Mouse (Mus musculus): Measurements from ENCODE around the gene Taf9. TPM values are rescaled to one million over a fixed set of nuclear protein-coding genes. Genes with fewer than 3 reads are reported as not detected.

The Taf9 gene
- total RNA-seq (2021), result 10 to 100 TPM; 23.9 to 34.0 TPM
- long read RNA-seq, experiment 1, transcript Taf9-204 (3 exons, 794 nt), result major isoform, 13 of 14 reads
- long read RNA-seq, experiment 1, partial matches to known transcripts, result 0 of 14 reads
- long read RNA-seq, experiment 1, other reads (novel, unspliced or antisense), result 0 of 14 reads
- long read RNA-seq, experiment 2, partial matches to known transcripts, result 1 of 5 reads
- long read RNA-seq, experiment 2, other reads (novel, unspliced or antisense), result 0 of 5 reads

GRCm38 (mm10) chr13:100651439-100652186, at the start of gene Taf9:
TSS of gene Taf9 (plus strand) at chr13:100651579.
- H3K27ac ChIP-seq, result peak within 1 kb of the TSS; percentile 100
- H3K4me3 ChIP-seq, result peak within 1 kb of the TSS; percentile 93
- intact Hi-C loops (cut with DNase I), result loop anchor here (2.0 to 5.0 kb wide), 2 partner anchors 81 to 549 kb away; partner anchors contain the start of gene Cdk7
- TF ChIP-seq CTCF (IDR thresholded peaks at IDR 0.05), result no peak
- DNase-seq (ENCODE audit: extremely low spot score in 1 of 2, low spot score in 2 of 2), result no peak

GRCm38 (mm10) chr13:100602239-100602902, 49.0 kb upstream of the Taf9 start:
- intact Hi-C loops (cut with DNase I), result no loop called here
- DNase-seq (ENCODE audit: extremely low spot score in 1 of 2, low spot score in 2 of 2), result no peak
- H3K4me3 ChIP-seq, result no peak overlapping the region
- H3K27ac ChIP-seq, result no peak overlapping the region
- TF ChIP-seq CTCF (IDR thresholded peaks at IDR 0.05), result no peak

- no peak for TF ChIP-seq CTCF (IDR thresholded peaks at IDR 0.05)
- intact Hi-C loops (cut with DNase I), result no loop called here
- no peak overlapping the region for H3K4me3 ChIP-seq
- DNase-seq (ENCODE audit: extremely low spot score in 1 of 2, low spot score in 2 of 2), result no peak
- H3K27ac ChIP-seq, result no peak overlapping the region
Measured at GRCm38 (mm10) chr13:100603031-100603737, 48.2 kb upstream of the Taf9 start.

- intact Hi-C loops (cut with DNase I), result no loop called here
- Histone ChIP-seq H3K27ac (no peak overlapping the region), H3K4me3 (no peak overlapping the region)
- no peak for TF ChIP-seq CTCF (IDR thresholded peaks at IDR 0.05)
- DNase-seq (ENCODE audit: extremely low spot score in 1 of 2, low spot score in 2 of 2), result no peak
Measured at GRCm38 (mm10) chr13:100603738-100604095, 47.7 kb upstream of the Taf9 start.

- intact Hi-C loops (cut with DNase I), result no loop called here
- TF ChIP-seq CTCF (IDR thresholded peaks at IDR 0.05), result no peak
- no peak overlapping the region for H3K27ac ChIP-seq
- no peak overlapping the region for H3K4me3 ChIP-seq
- DNase-seq (ENCODE audit: extremely low spot score in 1 of 2, low spot score in 2 of 2), result no peak
Measured at GRCm38 (mm10) chr13:100605845-100606244, 45.5 kb upstream of the Taf9 start.

- peak; percentile 16; the same call in 1 of the 2 replicates for TF ChIP-seq CTCF (IDR thresholded peaks at IDR 0.05)
- DNase-seq (ENCODE audit: extremely low spot score in 1 of 2, low spot score in 2 of 2), result no peak
- intact Hi-C loops (cut with DNase I), result no loop called here
- H3K27ac ChIP-seq, result no peak overlapping the region
- H3K4me3 ChIP-seq, result no peak overlapping the region
Measured at GRCm38 (mm10) chr13:100607756-100608155, 43.6 kb upstream of the Taf9 start.

GRCm38 (mm10) chr13:100611266-100611665, 40.1 kb upstream of the Taf9 start:
- intact Hi-C loops (cut with DNase I), result loop anchor here (10.0 kb wide), 1 partner anchor 496 kb away; no protein-coding TSS in a partner anchor
- DNase-seq (ENCODE audit: extremely low spot score in 1 of 2, low spot score in 2 of 2), result no peak

GRCm38 (mm10) chr13:100612251-100612650, 39.1 kb upstream of the Taf9 start:
- no peak overlapping the region for H3K4me3 ChIP-seq
- intact Hi-C loops (cut with DNase I), result loop anchor here (10.0 kb wide), 1 partner anchor 497 kb away; no protein-coding TSS in a partner anchor
- no peak for DNase-seq (ENCODE audit: extremely low spot score in 1 of 2, low spot score in 2 of 2)
- no peak overlapping the region for H3K27ac ChIP-seq
- no peak for TF ChIP-seq CTCF (IDR thresholded peaks at IDR 0.05)

More at GRCm38 (mm10) chr13:100611266-100611665, 40.1 kb upstream of the Taf9 start:
- H3K27ac ChIP-seq, result no peak overlapping the region
- H3K4me3 ChIP-seq, result no peak overlapping the region
- no peak for TF ChIP-seq CTCF (IDR thresholded peaks at IDR 0.05)

GRCm38 (mm10) chr13:100612903-100613302, 38.5 kb upstream of the Taf9 start:
- TF ChIP-seq CTCF (IDR thresholded peaks at IDR 0.05), result peak; percentile 13
- intact Hi-C loops (cut with DNase I), result loop anchor here (10.0 kb wide), 1 partner anchor 498 kb away; no protein-coding TSS in a partner anchor
- Histone ChIP-seq H3K4me3 (no peak overlapping the region), H3K27ac (no peak overlapping the region)
- no peak for DNase-seq (ENCODE audit: extremely low spot score in 1 of 2, low spot score in 2 of 2)

- TF ChIP-seq CTCF (IDR thresholded peaks at IDR 0.05), result no peak; the same call in 1 of the 2 replicates
- intact Hi-C loops (cut with DNase I), result loop anchor here (1.0 to 10.0 kb wide), 2 partner anchors 124 to 502 kb away; partner anchors contain the start of gene Gtf2h2
- Histone ChIP-seq H3K27ac (peak within 1 kb of the TSS; percentile 67), H3K4me3 (peak within 1 kb of the TSS; percentile 57)
- peak; percentile 42 to 50 for DNase-seq (ENCODE audit: extremely low spot score in 1 of 2, low spot score in 2 of 2)
Measured at GRCm38 (mm10) chr13:100616181-100617087, 34.9 kb upstream of the Taf9 start, which contains the start of gene Marveld2. TSS of gene Marveld2 (minus strand) at chr13:100616971.
